Mouse (Mus musculus) kidney, embryonic 16.5 days (tissue): ENCODE measurements at regions not wholly inside any gene's neighbourhood (a gene's known extent, or its start where the extent isn't known, plus 50 kb on each side); places are given as distances from the start of the nearest gene placed in this dataset.

Source experiments
- ATAC-seq: fragments of 200-750 bp; cut with Nextera tagmentation; 2 replicates; pipeline ENCODE4 v1.8.0; 2017; ENCODE audit warnings: moderate TSS enrichment; ENCODE audit not compliant: low FRiP score, low TSS enrichment
- H3K27ac ChIP-seq: fragments of 300-500 bp; sonication (generic); 2 replicates; pipeline ENCODE4 v1.5.1; 2014; ENCODE audit warnings: low read length
- H3K27me3 ChIP-seq: fragments of 300-500 bp; sonication (generic); 2 replicates; pipeline ENCODE4 v1.6.1; 2014; ENCODE audit warnings: low read length, control low read depth, mixed read lengths; ENCODE audit not compliant: insufficient read depth
- H3K36me3 ChIP-seq: fragments of 300-500 bp; sonication (generic); 2 replicates; pipeline ENCODE4 v1.6.1; 2014; ENCODE audit warnings: low read length, control low read depth, mixed read lengths; ENCODE audit not compliant: insufficient read depth
- H3K4me1 ChIP-seq: fragments of 300-500 bp; sonication (generic); 2 replicates; pipeline ENCODE4 v1.6.1; 2014; ENCODE audit warnings: low read length, control low read depth, mixed read lengths; ENCODE audit not compliant: insufficient read depth
- H3K4me2 ChIP-seq: fragments of 300-500 bp; sonication (generic); replicated peaks from 2 replicates; pipeline ENCODE4 v1.6.1; 2014; ENCODE audit warnings: low read depth, low read length
- H3K4me3 ChIP-seq: fragments of 300-500 bp; sonication (generic); 2 replicates; pipeline ENCODE4 v1.5.1; 2014; ENCODE audit warnings: mild to moderate bottlenecking, low read length
- H3K9ac ChIP-seq: fragments of 300-500 bp; sonication (generic); replicated peaks from 2 replicates; pipeline ENCODE4 v1.6.1; 2014; ENCODE audit warnings: low read length
- H3K9me3 ChIP-seq: fragments of 300-500 bp; sonication (generic); 2 replicates; pipeline ENCODE4 v1.6.1; 2016; ENCODE audit warnings: low read length, control low read depth
- WGBS: fragments of 180-500 bp; shearing (Covaris S2); extraction: QIAGEN DNeasy Blood & Tissue Kit; methylation state at CpG from one replicate; pipeline ENCODE4 v1.1.7; 2014; 5-methylcytosine and 5-hydroxymethylcytosine counted together

- Histone ChIP-seq H3K9ac (no peak overlapping the region), H3K36me3 (no peaks in the 10 kb centered on the region), H3K4me1 (no peaks in the 10 kb centered on the region; the same call in 1 of the 2 replicates), H3K9me3 (peaks cover 9% of the 10 kb centered on the region; the same call in 1 of the 2 replicates), H3K27ac (no peak overlapping the region), H3K4me3 (no peak overlapping the region), H3K4me2 (no peak overlapping the region), H3K27me3 (no peaks in the 10 kb centered on the region)
- ATAC-seq = no peak
- WGBS = 71% methylated on average over 4 of the region's 4 CpGs
These were observed 148.3 kb upstream of the Usp24 start for GRCm38 (mm10) chr4:106167716-106168115.

DNA sequence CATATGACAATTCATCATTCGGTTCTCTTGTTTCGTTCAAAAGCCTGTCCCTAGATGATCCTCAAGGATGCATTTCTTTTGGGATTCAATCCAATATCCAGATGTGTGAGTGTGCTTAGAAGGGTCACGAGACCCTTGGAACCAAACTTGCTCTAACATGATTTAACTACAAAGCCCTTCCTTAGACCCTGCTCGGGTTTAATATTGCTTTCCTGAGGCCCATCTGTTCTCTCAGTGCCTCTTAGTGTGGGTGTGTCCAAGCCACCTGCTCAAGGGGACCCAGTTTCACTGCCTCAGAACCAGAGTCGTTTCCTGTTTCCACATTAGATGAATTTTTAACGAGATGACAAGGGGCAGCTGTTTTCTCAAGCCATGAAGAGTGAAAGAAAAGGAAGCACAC, 147.3 kb upstream of the Usp24 start:
- Histone ChIP-seq H3K27ac (no peak overlapping the region), H3K4me3 (no peak overlapping the region), H3K27me3 (no peaks in the 10 kb centered on the region), H3K9me3 (peaks cover 9% of the 10 kb centered on the region; the same call in 1 of the 2 replicates), H3K36me3 (no peaks in the 10 kb centered on the region), H3K4me2 (no peak overlapping the region), H3K9ac (no peak overlapping the region), H3K4me1 (no peaks in the 10 kb centered on the region; the same call in 1 of the 2 replicates)
- no peak for ATAC-seq
- 32% methylated on average over 6 of the region's 6 CpGs for WGBS

- H3K36me3 ChIP-seq = no peaks in the 10 kb centered on the region
- no peak overlapping the region for H3K27ac ChIP-seq
- peaks cover 9% of the 10 kb centered on the region; the same call in 1 of the 2 replicates for H3K9me3 ChIP-seq
- no peak overlapping the region for H3K9ac ChIP-seq
- H3K27me3 ChIP-seq = no peaks in the 10 kb centered on the region
- no peak overlapping the region for H3K4me2 ChIP-seq
- H3K4me1 ChIP-seq = no peaks in the 10 kb centered on the region; the same call in 1 of the 2 replicates
- ATAC-seq = no peak
- 90% methylated on average over 4 of the region's 4 CpGs for WGBS
- H3K4me3 ChIP-seq = no peak overlapping the region
These were observed 146.5 kb upstream of the Usp24 start for GRCm38 (mm10) chr4:106169466-106169865.

DNA sequence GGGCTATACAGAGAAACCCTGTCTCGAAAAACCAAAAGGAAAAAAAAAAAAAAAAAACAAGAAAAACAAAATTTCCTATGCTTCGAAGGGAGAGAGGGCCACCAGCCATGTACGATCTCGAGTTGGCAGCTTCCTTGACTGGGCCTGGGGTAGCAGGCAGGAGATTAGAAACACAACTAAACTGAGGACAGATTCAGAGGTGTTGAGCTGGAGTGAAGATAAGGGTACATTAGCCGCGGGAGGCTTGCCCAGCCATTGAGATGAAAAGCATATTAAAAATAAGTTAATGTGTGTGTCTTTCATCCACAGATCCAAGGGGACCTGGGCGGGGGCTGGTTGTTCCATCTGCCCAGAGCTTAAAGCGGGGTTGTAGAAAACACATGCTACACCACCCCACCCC, 145.3 kb upstream of the Usp24 start:
- Histone ChIP-seq H3K4me2 (no peak overlapping the region), H3K27me3 (no peaks in the 10 kb centered on the region), H3K9me3 (peaks cover 9% of the 10 kb centered on the region; the same call in 1 of the 2 replicates), H3K36me3 (no peaks in the 10 kb centered on the region), H3K27ac (no peak overlapping the region), H3K4me1 (no peaks in the 10 kb centered on the region; the same call in 1 of the 2 replicates), H3K9ac (no peak overlapping the region), H3K4me3 (no peak overlapping the region)
- ATAC-seq = no peak
- 85% methylated on average over 8 of the region's 8 CpGs for WGBS

DNA sequence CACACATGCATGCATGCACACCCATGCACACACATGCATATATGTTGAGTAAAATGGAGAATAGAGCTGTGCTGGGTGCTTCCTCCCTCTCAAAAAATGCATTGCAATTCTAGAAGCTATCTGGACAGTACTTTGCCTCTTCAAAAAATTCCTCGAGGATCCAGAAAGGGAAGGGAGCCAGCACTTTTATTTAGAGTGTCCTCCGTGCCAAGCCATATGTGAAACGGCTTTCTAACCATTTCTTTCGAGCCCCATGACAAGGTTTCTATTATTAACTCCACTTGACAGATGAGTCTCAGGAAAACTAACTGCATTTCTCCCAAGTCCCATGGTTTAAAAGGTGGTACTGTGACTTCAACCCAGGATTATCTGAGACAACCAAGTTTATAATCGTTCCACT, 140.7 kb upstream of the Usp24 start:
- 63% methylated on average over 5 of the region's 5 CpGs for WGBS
- Histone ChIP-seq H3K4me2 (no peak overlapping the region), H3K4me3 (no peak overlapping the region), H3K9ac (no peak overlapping the region), H3K36me3 (no peaks in the 10 kb centered on the region), H3K27ac (no peak overlapping the region), H3K27me3 (no peaks in the 10 kb centered on the region), H3K4me1 (no peaks in the 10 kb centered on the region), H3K9me3 (peaks cover 5% of the 10 kb centered on the region; the same call in 1 of the 2 replicates)
- no peak for ATAC-seq

DNA sequence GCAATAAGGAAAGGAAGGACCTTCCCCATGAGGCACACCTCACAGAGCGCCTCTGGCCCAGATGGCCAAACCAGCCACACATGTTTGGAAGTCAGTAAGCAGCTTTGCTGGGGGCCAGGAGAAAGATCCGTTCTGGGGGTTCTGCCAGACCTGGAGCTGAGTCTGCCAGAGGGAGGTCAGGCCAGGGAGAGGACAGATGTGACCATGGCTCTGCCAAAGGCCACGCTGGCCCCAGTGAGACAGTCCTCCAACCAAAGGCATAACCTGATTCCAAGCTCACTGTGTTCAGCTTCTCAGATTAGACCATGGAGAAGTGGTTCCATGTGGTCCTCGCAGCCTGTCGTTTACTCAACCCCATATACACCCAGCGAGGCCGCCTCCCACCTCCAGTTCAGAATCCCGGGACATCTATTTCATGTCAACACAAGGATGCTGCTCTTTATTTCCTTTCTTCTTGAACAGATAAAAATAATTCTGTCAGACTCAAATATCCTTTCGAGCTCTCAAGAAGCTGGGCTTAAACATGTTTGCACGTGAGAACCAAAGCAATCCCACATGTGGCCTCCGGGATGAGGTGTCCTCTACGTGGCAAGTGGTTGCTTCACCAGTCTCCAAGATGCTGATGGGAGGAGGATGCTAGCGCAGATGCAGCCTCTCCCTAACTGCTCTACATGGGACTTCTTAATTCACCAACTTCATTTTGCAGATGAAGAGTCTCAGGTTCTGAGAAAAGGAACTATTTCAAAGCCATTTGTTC, 130.1 kb upstream of the Usp24 start:
- no peak overlapping the region for H3K4me2 ChIP-seq
- H3K9ac ChIP-seq = no peak overlapping the region
- no peak overlapping the region for H3K27ac ChIP-seq
- 79% methylated on average over 13 of the region's 13 CpGs for WGBS
- H3K36me3 ChIP-seq = no peaks in the 10 kb centered on the region
- no peaks in the 10 kb centered on the region for H3K27me3 ChIP-seq
- H3K4me3 ChIP-seq = no peak overlapping the region
- ATAC-seq = no peak
- H3K4me1 ChIP-seq = no peaks in the 10 kb centered on the region
- H3K9me3 ChIP-seq = no peaks in the 10 kb centered on the region

DNA sequence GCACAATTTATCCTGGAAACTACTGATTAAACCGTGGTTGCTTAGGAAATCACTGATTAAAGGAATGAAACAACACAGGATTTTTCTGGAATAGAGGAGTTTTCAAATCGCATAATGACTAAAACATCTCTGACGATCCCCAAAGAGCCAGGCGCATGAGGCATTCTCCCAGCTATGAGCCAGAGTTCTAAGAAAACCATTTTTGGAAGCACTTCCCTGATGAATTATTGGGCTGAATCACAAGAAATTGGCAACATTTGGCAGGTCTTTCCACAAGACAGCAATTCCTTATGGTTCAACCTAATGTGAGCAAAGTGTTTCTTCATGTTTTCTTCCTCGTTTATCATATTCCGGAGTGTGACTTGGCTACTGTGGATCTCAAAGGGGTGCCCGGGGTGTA, 129.3 kb upstream of the Usp24 start:
- H3K36me3 ChIP-seq = no peaks in the 10 kb centered on the region
- WGBS = 86% methylated on average over 7 of the region's 7 CpGs
- H3K27me3 ChIP-seq = no peaks in the 10 kb centered on the region
- no peak for ATAC-seq
- no peak overlapping the region for H3K4me2 ChIP-seq
- no peaks in the 10 kb centered on the region for H3K4me1 ChIP-seq
- no peak overlapping the region for H3K27ac ChIP-seq
- no peak overlapping the region for H3K4me3 ChIP-seq
- no peak overlapping the region for H3K9ac ChIP-seq
- H3K9me3 ChIP-seq = no peaks in the 10 kb centered on the region

GRCm38 (mm10) chr4:106190248-106190647, 125.8 kb upstream of the Usp24 start:
- Histone ChIP-seq H3K4me3 (no peak overlapping the region), H3K9ac (no peak overlapping the region), H3K27me3 (no peaks in the 10 kb centered on the region), H3K4me1 (no peaks in the 10 kb centered on the region), H3K9me3 (no peaks in the 10 kb centered on the region), H3K4me2 (no peak overlapping the region), H3K36me3 (no peaks in the 10 kb centered on the region), H3K27ac (no peak overlapping the region)
- ATAC-seq = no peak
- WGBS = 61% methylated on average over 4 of the region's 4 CpGs

GRCm38 (mm10) chr4:106191331-106191730, 124.7 kb upstream of the Usp24 start:
- no peak for ATAC-seq
- WGBS = 88% methylated on average over 8 of the region's 8 CpGs
- no peak overlapping the region for H3K9ac ChIP-seq

DNA sequence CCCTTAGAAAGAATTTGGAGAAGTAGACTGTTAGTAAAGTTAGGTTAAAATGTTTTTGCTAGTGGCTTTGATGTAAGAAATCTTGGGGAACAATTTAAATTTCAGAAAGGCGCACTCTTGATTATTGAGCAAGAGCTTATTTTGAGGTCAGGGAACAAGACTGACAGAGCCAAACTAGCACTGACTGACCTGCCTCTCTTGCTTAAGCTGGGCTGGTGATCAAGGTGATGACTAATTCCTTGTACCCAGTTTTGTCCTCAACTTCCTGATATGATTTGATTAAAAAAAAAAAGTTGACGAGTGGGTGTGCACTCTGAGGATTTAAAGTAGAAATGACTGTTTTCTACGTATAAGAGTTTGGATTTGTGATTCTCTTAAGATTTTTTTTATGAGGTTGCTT, 124.2 kb upstream of the Usp24 start:
- no peak for ATAC-seq
- Histone ChIP-seq H3K4me1 (no peaks in the 10 kb centered on the region), H3K9ac (no peak overlapping the region), H3K9me3 (no peaks in the 10 kb centered on the region), H3K27ac (no peak overlapping the region), H3K36me3 (no peaks in the 10 kb centered on the region), H3K4me3 (no peak overlapping the region), H3K27me3 (no peaks in the 10 kb centered on the region), H3K4me2 (no peak overlapping the region)
- 72% methylated on average over 3 of the region's 3 CpGs for WGBS

More at GRCm38 (mm10) chr4:106191331-106191730, 124.7 kb upstream of the Usp24 start:
- Histone ChIP-seq H3K4me3 (no peak overlapping the region), H3K4me1 (no peaks in the 10 kb centered on the region), H3K27me3 (no peaks in the 10 kb centered on the region), H3K27ac (no peak overlapping the region), H3K9me3 (no peaks in the 10 kb centered on the region), H3K36me3 (no peaks in the 10 kb centered on the region), H3K4me2 (no peak overlapping the region)
